Mouse (Mus musculus) ES-E14 (cell line): ENCODE measurements around the gene Gm10277.

Source experiments
- CHD2 ChIP-seq: IDR thresholded peaks from 2 replicates; pipeline ENCODE4 v1.6.1; 2014; ENCODE audit warnings: mild to moderate bottlenecking, low read depth, low read length, inconsistent platforms
- HCFC1 ChIP-seq: IDR thresholded peaks from 2 replicates; pipeline ENCODE4 v1.6.1; 2012; ENCODE audit warnings: low read length, inconsistent platforms, borderline replicate concordance; ENCODE audit not compliant: insufficient read depth
- ZC3H11A ChIP-seq: IDR thresholded peaks from 2 replicates; pipeline ENCODE4 v1.6.1; 2012; ENCODE audit warnings: low read depth, mild to moderate bottlenecking, inconsistent platforms, low read length, borderline replicate concordance
- ZNF384 ChIP-seq: IDR thresholded peaks from 2 replicates; pipeline ENCODE4 v1.6.1; 2012; ENCODE audit warnings: low read depth, low read length, inconsistent platforms

GRCm38 (mm10) chr11:77763673-77764340, 23.7 kb downstream of the Gm10277 start:
- TF ChIP-seq HCFC1 (no peak), ZNF384 (no peak), ZC3H11A (no peak), CHD2 (no peak)
